Mouse (Mus musculus): ENCODE results near the gene Fndc9. TPM values are rescaled to one million over a fixed set of nuclear protein-coding genes. Genes with fewer than 3 reads are reported as not detected.

Gene Fndc9
- total and polyA plus RNA-seq, 2 experiments from 2014 or later = 1.8 to 5.0 TPM

- DNase-seq (ENCODE audit: low spot score) (no peak), ATAC-seq (no peak)
- Histone ChIP-seq H3K36me3 (ENCODE audit: insufficient read depth, low read length) (no peaks in the 10 kb centered on the region), H3K27me3 (ENCODE audit: insufficient read depth, low read length) (no peaks in the 10 kb centered on the region), H3K4me3 (ENCODE audit: low read length) (no peak overlapping the region), H3K27ac (no peak overlapping the region), H3K9ac (replicated peaks; ENCODE audit: low read length) (no peak overlapping the region), H3K4me2 (ENCODE audit: low read depth, low read length) (no peak overlapping the region), H3K9me3 (ENCODE audit: low read length) (no peaks in the 10 kb centered on the region), H3K4me1 (ENCODE audit: insufficient read depth, low read length) (0 out of 2 replicates have a peak, but pooled peaks cover 3% of the 10 kb centered on the region)
- WGBS = 57% methylated on average over 6 of the region's 6 CpGs
- no peak for TF ChIP-seq CTCF (IDR thresholded peaks at IDR 0.05; ENCODE audit: low read depth)
These were observed 5.1 kb upstream of the Fndc9 start for GRCm38 (mm10) chr11:46230184-46230583.

GRCm38 (mm10) chr11:46232803-46233202, 2.5 kb upstream of the Fndc9 start:
- Histone ChIP-seq H3K4me3 (ENCODE audit: low read length) (no peak overlapping the region), H3K27me3 (ENCODE audit: insufficient read depth, low read length) (no peaks in the 10 kb centered on the region), H3K9me3 (ENCODE audit: low read length) (no peaks in the 10 kb centered on the region), H3K36me3 (ENCODE audit: insufficient read depth, low read length) (peaks cover 4% of the 10 kb centered on the region), H3K27ac (no peak overlapping the region), H3K4me1 (ENCODE audit: insufficient read depth, low read length) (0 out of 2 replicates have a peak, but pooled peaks cover 3% of the 10 kb centered on the region), H3K4me2 (ENCODE audit: low read depth, low read length) (no peak overlapping the region), H3K9ac (replicated peaks; ENCODE audit: low read length) (no peak overlapping the region)
- WGBS = 80% methylated on average over 4 of the region's 4 CpGs
- no peak for TF ChIP-seq CTCF (IDR thresholded peaks at IDR 0.05; ENCODE audit: low read depth)
- no peak for DNase-seq (ENCODE audit: low spot score)
- no peak for ATAC-seq

GRCm38 (mm10) chr11:46233966-46234365, 1.4 kb upstream of the Fndc9 start:
- Histone ChIP-seq H3K36me3 (ENCODE audit: insufficient read depth, low read length) (peaks cover 7% of the 10 kb centered on the region), H3K27ac (peak overlapping the region; percentile 21; the same call in 1 of the 2 replicates), H3K4me3 (ENCODE audit: low read length) (no peak overlapping the region), H3K9ac (replicated peaks; ENCODE audit: low read length) (no peak overlapping the region), H3K9me3 (ENCODE audit: low read length) (no peaks in the 10 kb centered on the region), H3K4me2 (ENCODE audit: low read depth, low read length) (no peak overlapping the region), H3K4me1 (ENCODE audit: insufficient read depth, low read length) (0 out of 2 replicates have a peak, but pooled peaks cover 3% of the 10 kb centered on the region), H3K27me3 (ENCODE audit: insufficient read depth, low read length) (no peaks in the 10 kb centered on the region)
- 49% methylated on average over 4 of the region's 4 CpGs for WGBS
- TF ChIP-seq CTCF (IDR thresholded peaks at IDR 0.05; ENCODE audit: low read depth) = no peak
- DNase-seq (ENCODE audit: low spot score) = peak; percentile 46
- peak; percentile 25; the same call in 1 of the 2 replicates for ATAC-seq

DNA sequence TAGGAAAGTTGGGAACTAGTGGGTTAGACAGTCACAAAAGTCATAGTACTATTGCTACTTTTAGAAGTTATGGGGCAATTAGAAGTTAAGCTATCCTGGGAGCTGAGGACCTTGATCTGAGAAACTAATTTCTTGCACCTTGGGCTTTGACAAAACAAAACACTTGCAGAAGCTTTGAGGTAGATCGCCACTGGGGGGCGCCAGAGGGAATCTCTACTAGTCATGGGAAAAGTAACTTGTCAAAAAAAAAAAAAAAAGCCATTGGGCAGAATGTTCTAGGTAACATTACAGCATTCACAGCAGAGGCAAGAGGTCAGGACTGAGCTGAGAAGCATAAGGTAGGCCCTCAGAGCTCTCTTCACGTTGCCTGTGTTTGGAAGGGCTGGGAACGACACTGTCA, 1.6 kb downstream of the Fndc9 start:
- Histone ChIP-seq H3K9ac (replicated peaks; ENCODE audit: low read length) (no peak overlapping the region), H3K27me3 (ENCODE audit: insufficient read depth, low read length) (no peaks in the 10 kb centered on the region), H3K4me1 (ENCODE audit: insufficient read depth, low read length) (0 out of 2 replicates have a peak, but pooled peaks cover 3% of the 10 kb centered on the region), H3K36me3 (ENCODE audit: insufficient read depth, low read length) (peaks cover 30% of the 10 kb centered on the region), H3K27ac (no peak overlapping the region), H3K4me2 (ENCODE audit: low read depth, low read length) (no peak overlapping the region), H3K4me3 (ENCODE audit: low read length) (no peak overlapping the region), H3K9me3 (ENCODE audit: low read length) (no peaks in the 10 kb centered on the region)
- peak; percentile 52 for TF ChIP-seq CTCF (IDR thresholded peaks at IDR 0.05; ENCODE audit: low read depth)
- ATAC-seq (no peak), DNase-seq (ENCODE audit: low spot score) (peak; percentile 81)
- 40% methylated on average over 4 of the region's 4 CpGs for WGBS

GRCm38 (mm10) chr11:46241150-46241673, 5.9 kb downstream of the Fndc9 start:
- Histone ChIP-seq H3K36me3 (ENCODE audit: insufficient read depth, low read length) (peaks cover 38% of the 10 kb centered on the region), H3K27ac (no peak overlapping the region), H3K27me3 (ENCODE audit: insufficient read depth, low read length) (no peaks in the 10 kb centered on the region), H3K9ac (replicated peaks; ENCODE audit: low read length) (no peak overlapping the region), H3K9me3 (ENCODE audit: low read length) (no peaks in the 10 kb centered on the region), H3K4me3 (ENCODE audit: low read length) (no peak overlapping the region), H3K4me1 (ENCODE audit: insufficient read depth, low read length) (no peaks in the 10 kb centered on the region), H3K4me2 (ENCODE audit: low read depth, low read length) (no peak overlapping the region)
- no peak for ATAC-seq
- DNase-seq (ENCODE audit: low spot score) = no peak
- TF ChIP-seq CTCF (IDR thresholded peaks at IDR 0.05; ENCODE audit: low read depth) = no peak
- WGBS = 92% methylated on average over 7 of the region's 7 CpGs

GRCm38 (mm10) chr11:46241985-46242384, 6.7 kb downstream of the Fndc9 start:
- no peak overlapping the region for H3K27ac ChIP-seq
- no peaks in the 10 kb centered on the region for H3K27me3 ChIP-seq (ENCODE audit: insufficient read depth, low read length)
- H3K9ac ChIP-seq (replicated peaks; ENCODE audit: low read length) = no peak overlapping the region
- no peaks in the 10 kb centered on the region for H3K9me3 ChIP-seq (ENCODE audit: low read length)
- ATAC-seq (no peak), DNase-seq (ENCODE audit: low spot score) (no peak)
- H3K36me3 ChIP-seq (ENCODE audit: insufficient read depth, low read length) = peaks cover 45% of the 10 kb centered on the region
- H3K4me1 ChIP-seq (ENCODE audit: insufficient read depth, low read length) = no peaks in the 10 kb centered on the region
- no peak overlapping the region for H3K4me2 ChIP-seq (ENCODE audit: low read depth, low read length)
- WGBS = 96% methylated on average over 8 of the region's 8 CpGs
- no peak overlapping the region for H3K4me3 ChIP-seq (ENCODE audit: low read length)
- no peak for TF ChIP-seq CTCF (IDR thresholded peaks at IDR 0.05; ENCODE audit: low read depth)

All from hindbrain, postnatal 0 days (tissue).